7 mouse cellular contexts compared by ENCODE assay signal in genomic region chr13:43480957-43481858, GRCm38 (mm10). TPM values are rescaled to one million over a fixed set of nuclear protein-coding genes. Genes with fewer than 3 reads are reported as not detected.
DNase-seq lines count a peak whose midpoint lies in the region; ATAC-seq lines count a peak whose summit lies in the region.

Gene Ranbp9 (minus strand): TSS chr13:43481282.

- no peaks in the 10 kb centered on the region for H3K27me3 ChIP-seq in intestine, embryonic 16.5 days (replicated peaks; ENCODE audit: control insufficient read depth, insufficient read depth, low read length)

- intact Hi-C loops in left cerebral cortex, postnatal 25 days (cut with DNase I): loop anchor here (1.0 to 5.0 kb wide), 2 partner anchors 49 to 66 kb away; no protein-coding TSS in a partner anchor

- peak within 1 kb of the TSS; percentile 75 for H3K4me2 ChIP-seq in intestine, embryonic 16.5 days (ENCODE audit: low read depth, low read length)

- H3K4me3 ChIP-seq in intestine, embryonic 16.5 days (ENCODE audit: low read length): peak within 1 kb of the TSS; percentile 90

- H3K4me1 ChIP-seq in intestine, embryonic 16.5 days (ENCODE audit: control insufficient read depth, insufficient read depth, low read length): peaks cover 13% of the 10 kb centered on the region

- peak; percentile 92 for ATAC-seq in intestine, embryonic 16.5 days

- H3K9ac ChIP-seq in intestine, embryonic 16.5 days (ENCODE audit: low read depth, low read length): peak within 1 kb of the TSS; percentile 96

- DNase-seq in adrenal gland, adult 8-10 months: peak; percentile 55
- DNase-seq in embryo, embryonic 9.5 days (ENCODE audit: extremely low spot score): peak; percentile 79
- no peak for DNase-seq in gonadal fat pad, adult 2 months (ENCODE audit: low read depth)
- peak; percentile 68 to 83 for DNase-seq in left cerebral cortex, postnatal 25 days (ENCODE audit: low spot score in 2 of 2)
- peak; percentile 73 for DNase-seq in mesoderm, embryonic 11.5 days (ENCODE audit: low read depth, low spot score)
- DNase-seq in right cerebral cortex, postnatal 36 days (ENCODE audit: low spot score in 2 of 2): peak; percentile 46 to 54

- peak within 1 kb of the TSS; percentile 98 for H3K27ac ChIP-seq in intestine, embryonic 16.5 days (ENCODE audit: low read length)

- WGBS in intestine, embryonic 16.5 days: under 1% methylated on average over 100 of the region's 132 CpGs

- H3K36me3 ChIP-seq in intestine, embryonic 16.5 days (ENCODE audit: control insufficient read depth, insufficient read depth, low read length): no peaks in the 10 kb centered on the region

- H3K9me3 ChIP-seq in intestine, embryonic 16.5 days (ENCODE audit: control insufficient read depth, low read length): no peaks in the 10 kb centered on the region

RNA-seq across cellular contexts. Expression of gene Ranbp9, which starts in this region (rescaled TPM):
- 10 to 100 TPM; 55.1 to 70.8 (median 61.1) TPM for total RNA-seq in adrenal gland, adult 8-10 months (2022)
- polyA plus RNA-seq in gonadal fat pad, adult 2 months (2012; rRNA removed): 19.2 and 20.0 TPM in 2 replicates
- 4.3 and 5.5 TPM in 2 replicates for polyA plus RNA-seq in intestine, embryonic 16.5 days (2015; fragmentation: Nextera tagmentation; extraction: Ambion mirVana)
- 10 to 100 TPM; 98.7 to 100.0 TPM for total RNA-seq in left cerebral cortex, postnatal 25 days (2021)
